Mouse (Mus musculus) limb, embryonic 14.5 days (tissue): ENCODE results near the gene Sorcs2. TPM values are rescaled to one million over a fixed set of nuclear protein-coding genes. Genes with fewer than 3 reads are reported as not detected.

ENCODE experiments used
- ATAC-seq: fragments of 200-750 bp; cut with Nextera tagmentation; 2 replicates; pipeline ENCODE4 v1.8.0; 2017; ENCODE audit warnings: low read depth, moderate number of reproducible peaks, moderate TSS enrichment; ENCODE audit not compliant: low FRiP score
- DNase-seq: peaks from one replicate; pipeline ENCODE4 v3.0.0-alpha.2; 2015; ENCODE audit warnings: low spot score
- H3K27ac ChIP-seq: fragments of 300-500 bp; sonication (generic); replicated peaks from 2 replicates; pipeline ENCODE4 v1.5.1; 2014; ENCODE audit warnings: low read depth, mild to moderate bottlenecking, low read length, moderate library complexity, mixed read lengths
- H3K27me3 ChIP-seq: fragments of 300-500 bp; sonication (generic); 2 replicates; pipeline ENCODE4 v1.6.1; 2014; ENCODE audit warnings: low read length, mixed read lengths; ENCODE audit not compliant: control insufficient read depth, insufficient read depth
- H3K36me3 ChIP-seq: fragments of 300-500 bp; sonication (generic); 2 replicates; pipeline ENCODE4 v1.6.1; 2014; ENCODE audit warnings: mild to moderate bottlenecking, low read length, moderate library complexity, mixed read lengths; ENCODE audit not compliant: control insufficient read depth, insufficient read depth
- H3K4me1 ChIP-seq: fragments of 300-500 bp; sonication (generic); 2 replicates; pipeline ENCODE4 v1.6.1; 2014; ENCODE audit warnings: antibody characterized with exemption, low read length, mixed read lengths; ENCODE audit not compliant: control insufficient read depth, insufficient read depth
- H3K4me2 ChIP-seq: fragments of 300-500 bp; sonication (generic); replicated peaks from 2 replicates; pipeline ENCODE4 v1.6.1; 2014; ENCODE audit warnings: low read depth, mild to moderate bottlenecking, low read length, moderate library complexity; ENCODE audit not compliant: severe bottlenecking
- H3K4me3 ChIP-seq: fragments of 300-500 bp; sonication (generic); replicated peaks from 2 replicates; pipeline ENCODE4 v1.5.1; 2014; ENCODE audit warnings: low read length
- H3K9ac ChIP-seq: fragments of 300-500 bp; sonication (generic); 2 replicates; pipeline ENCODE4 v1.6.1; 2014; ENCODE audit warnings: mild to moderate bottlenecking, low read depth, low read length, moderate library complexity; ENCODE audit not compliant: severe bottlenecking
- H3K9me3 ChIP-seq: fragments of 300-500 bp; sonication (generic); 2 replicates; pipeline ENCODE4 v1.6.1; 2016; ENCODE audit warnings: low read length; ENCODE audit not compliant: control insufficient read depth
- POLR2A ChIP-seq: fragments of 200-500 bp; IDR thresholded peaks from 2 replicates; pipeline ENCODE4 v1.8.0; 2012; ENCODE audit warnings: inconsistent platforms, mild to moderate bottlenecking, moderate library complexity, borderline replicate concordance; ENCODE audit not compliant: insufficient read depth, insufficient read length; ENCODE audit errors: extremely low read depth
- WGBS: fragments of 180-500 bp; shearing (Covaris S2); extraction: QIAGEN DNeasy Blood & Tissue Kit; methylation state at CpG from one replicate; pipeline ENCODE4 v1.1.7; 2014; 5-methylcytosine and 5-hydroxymethylcytosine counted together
- polyA plus RNA-seq, 2 experiments: library from polyadenylated mRNA; depleted of rRNA in 1 of 2; stranded (reverse) in 1 of 2; unstranded in 1 of 2; fragments of >200 nt; fragmentation: Nextera tagmentation in 1 of 2; extraction: Ambion mirVana in 1 of 2; gene quantifications; 2 replicates each; pipeline versions ENCODE4 v1.2.1 to v1.2.3; 2012 to 2014

The Sorcs2 gene
- polyA plus RNA-seq, 2 experiments: 25.4 to 34.4 TPM

DNA sequence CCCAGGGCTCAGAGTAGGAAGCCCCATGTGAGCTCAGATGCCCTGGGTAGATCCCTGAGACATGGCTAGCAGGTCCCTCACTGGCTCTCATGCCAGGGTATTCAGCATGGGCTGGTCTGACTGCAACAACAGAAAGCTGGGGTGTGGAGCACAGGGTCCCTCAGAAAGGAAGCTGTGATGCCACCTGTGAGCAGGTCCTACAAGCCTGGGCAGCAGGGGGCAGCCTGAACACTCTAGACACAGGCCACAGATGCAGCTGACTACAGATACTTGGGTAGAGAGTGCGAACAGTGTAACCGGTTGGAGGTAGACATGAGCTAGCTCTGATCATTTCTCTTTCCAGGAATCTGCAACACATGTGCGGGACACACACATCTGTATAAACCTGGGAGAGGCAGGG is 206.1 kb downstream of the Sorcs2 start:
- Histone ChIP-seq H3K4me1 (no peaks in the 10 kb centered on the region), H3K36me3 (no peaks in the 10 kb centered on the region), H3K4me2 (no peak overlapping the region), H3K27me3 (no peaks in the 10 kb centered on the region), H3K4me3 (no peak overlapping the region), H3K27ac (no peak overlapping the region), H3K9me3 (no peaks in the 10 kb centered on the region), H3K9ac (no peak overlapping the region)
- no peak for DNase-seq
- no peak for TF ChIP-seq POLR2A
- ATAC-seq: no peak
- WGBS: 58% methylated on average over 3 of the region's 3 CpGs

GRCm38 (mm10) chr5:36191285-36191684 is 206.7 kb downstream of the Sorcs2 start:
- 89% methylated on average over 4 of the region's 4 CpGs for WGBS

GRCm38 (mm10) chr5:36188310-36188709 is 209.6 kb downstream of the Sorcs2 start:
- H3K36me3 ChIP-seq: no peaks in the 10 kb centered on the region
- no peak for TF ChIP-seq POLR2A
- no peak overlapping the region for H3K27ac ChIP-seq
- no peak for ATAC-seq
- H3K9me3 ChIP-seq: no peaks in the 10 kb centered on the region
- no peak for DNase-seq
- H3K9ac ChIP-seq: no peak overlapping the region
- no peak overlapping the region for H3K4me2 ChIP-seq
- H3K27me3 ChIP-seq: no peaks in the 10 kb centered on the region
- H3K4me3 ChIP-seq: no peak overlapping the region
- 89% methylated on average over 4 of the region's 4 CpGs for WGBS
- H3K4me1 ChIP-seq: no peaks in the 10 kb centered on the region; the same call in 1 of the 2 replicates

More at GRCm38 (mm10) chr5:36191285-36191684, 206.7 kb downstream of the Sorcs2 start:
- Histone ChIP-seq H3K27me3 (no peaks in the 10 kb centered on the region), H3K36me3 (no peaks in the 10 kb centered on the region), H3K4me3 (no peak overlapping the region), H3K4me2 (no peak overlapping the region), H3K9ac (no peak overlapping the region), H3K9me3 (no peaks in the 10 kb centered on the region), H3K4me1 (no peaks in the 10 kb centered on the region; the same call in 1 of the 2 replicates), H3K27ac (no peak overlapping the region)
- ATAC-seq (no peak), DNase-seq (no peak)
- TF ChIP-seq POLR2A: no peak

GRCm38 (mm10) chr5:36186294-36187053 is 211.5 kb downstream of the Sorcs2 start:
- Histone ChIP-seq H3K4me3 (no peak overlapping the region), H3K27me3 (no peaks in the 10 kb centered on the region), H3K4me1 (no peaks in the 10 kb centered on the region; the same call in 1 of the 2 replicates), H3K9ac (no peak overlapping the region), H3K36me3 (no peaks in the 10 kb centered on the region), H3K27ac (no peak overlapping the region), H3K4me2 (no peak overlapping the region), H3K9me3 (no peaks in the 10 kb centered on the region)
- no peak for ATAC-seq
- DNase-seq: no peak
- WGBS: 44% methylated on average over 8 of the region's 8 CpGs
- no peak for TF ChIP-seq POLR2A

GRCm38 (mm10) chr5:36182326-36182725 is 215.6 kb downstream of the Sorcs2 start:
- Histone ChIP-seq H3K27me3 (no peaks in the 10 kb centered on the region), H3K27ac (no peak overlapping the region), H3K9ac (no peak overlapping the region), H3K4me2 (no peak overlapping the region), H3K4me1 (no peaks in the 10 kb centered on the region; the same call in 1 of the 2 replicates), H3K4me3 (no peak overlapping the region), H3K9me3 (no peaks in the 10 kb centered on the region), H3K36me3 (no peaks in the 10 kb centered on the region)
- 76% methylated on average over 7 of the region's 7 CpGs for WGBS
- ATAC-seq (no peak), DNase-seq (no peak)
- TF ChIP-seq POLR2A: no peak
